Mouse (Mus musculus) ES-Bruce4 (cell line): ENCODE data around the gene Lat2. TPM values are rescaled to one million over a fixed set of nuclear protein-coding genes. Genes with fewer than 3 reads are reported as not detected.

Experiments
- H3K27ac ChIP-seq: 2 replicates; pipeline ENCODE4 v1.5.1; 2012; ENCODE audit warnings: low read length, inconsistent platforms; ENCODE audit not compliant: insufficient read depth
- H3K27me3 ChIP-seq: 2 replicates; pipeline ENCODE4 v1.6.1; 2012; ENCODE audit warnings: mild to moderate bottlenecking, low read length, inconsistent platforms; ENCODE audit not compliant: control insufficient read depth, poor library complexity, insufficient read depth, severe bottlenecking
- H3K36me3 ChIP-seq: 2 replicates; pipeline ENCODE4 v1.6.1; 2012; ENCODE audit warnings: inconsistent platforms, mild to moderate bottlenecking, low read length, moderate library complexity; ENCODE audit not compliant: control insufficient read depth, poor library complexity, insufficient read depth, severe bottlenecking
- H3K4me1 ChIP-seq: one replicate; pipeline ENCODE4 v1.8.1; 2011; ENCODE audit warnings: low read length; ENCODE audit not compliant: control insufficient read depth, insufficient read depth
- H3K4me3 ChIP-seq: 2 replicates; pipeline ENCODE4 v1.5.1; 2011; ENCODE audit warnings: low read depth, mild to moderate bottlenecking, low read length
- H3K9ac ChIP-seq: 2 replicates; pipeline ENCODE4 v1.6.1; 2012; ENCODE audit warnings: low read depth, mild to moderate bottlenecking, inconsistent platforms; ENCODE audit not compliant: poor library complexity, severe bottlenecking
- H3K9me3 ChIP-seq: replicated peaks from 2 replicates; pipeline ENCODE4 v1.6.1; 2012; ENCODE audit warnings: mild to moderate bottlenecking, low read length, inconsistent platforms; ENCODE audit not compliant: control insufficient read depth, poor library complexity, insufficient read depth, severe bottlenecking
- CTCF ChIP-seq: IDR thresholded peaks from one replicate; pipeline ENCODE4 v1.8.1; 2011; ENCODE audit warnings: low read depth, low read length
- EP300 ChIP-seq: IDR thresholded peaks from 2 replicates; pipeline ENCODE4 v1.6.1; 2011; ENCODE audit warnings: low read depth, low read length; ENCODE audit not compliant: insufficient read depth
- POLR2A ChIP-seq: IDR thresholded peaks from one replicate; pipeline ENCODE4 v1.8.1; 2011; ENCODE audit warnings: low read length; ENCODE audit not compliant: insufficient read depth
- polyA plus RNA-seq: library from polyadenylated mRNA; stranded (reverse); fragments of >200 nt; gene quantifications from 2 replicates; pipeline ENCODE4 v1.2.4, GENCODE M21; 2011; ENCODE audit warnings: low read depth; ENCODE audit not compliant: missing spikeins, insufficient read depth, insufficient read length

The Lat2 gene
- polyA plus RNA-seq, 1 experiment = 2.2 TPM

GRCm38 (mm10) chr5:134593093-134593492 is 21.7 kb downstream of the Lat2 start:
- peaks cover 26% of the 10 kb centered on the region for H3K36me3 ChIP-seq
- TF ChIP-seq EP300 = no peak
- no peak for TF ChIP-seq POLR2A
- TF ChIP-seq CTCF = no peak
- H3K4me3 ChIP-seq = no peak overlapping the region
- no peaks in the 10 kb centered on the region for H3K4me1 ChIP-seq
- H3K27me3 ChIP-seq = no peaks in the 10 kb centered on the region
- no peaks in the 10 kb centered on the region for H3K9me3 ChIP-seq
- no peak overlapping the region for H3K27ac ChIP-seq
- H3K9ac ChIP-seq = no peak overlapping the region

GRCm38 (mm10) chr5:134592026-134592581 is 22.7 kb downstream of the Lat2 start:
- Histone ChIP-seq H3K27ac (no peak overlapping the region), H3K4me3 (no peak overlapping the region), H3K4me1 (no peaks in the 10 kb centered on the region), H3K27me3 (no peaks in the 10 kb centered on the region), H3K9me3 (no peaks in the 10 kb centered on the region), H3K36me3 (peaks cover 26% of the 10 kb centered on the region), H3K9ac (no peak overlapping the region)
- no peak for TF ChIP-seq CTCF
- no peak for TF ChIP-seq POLR2A
- TF ChIP-seq EP300 = no peak

DNA sequence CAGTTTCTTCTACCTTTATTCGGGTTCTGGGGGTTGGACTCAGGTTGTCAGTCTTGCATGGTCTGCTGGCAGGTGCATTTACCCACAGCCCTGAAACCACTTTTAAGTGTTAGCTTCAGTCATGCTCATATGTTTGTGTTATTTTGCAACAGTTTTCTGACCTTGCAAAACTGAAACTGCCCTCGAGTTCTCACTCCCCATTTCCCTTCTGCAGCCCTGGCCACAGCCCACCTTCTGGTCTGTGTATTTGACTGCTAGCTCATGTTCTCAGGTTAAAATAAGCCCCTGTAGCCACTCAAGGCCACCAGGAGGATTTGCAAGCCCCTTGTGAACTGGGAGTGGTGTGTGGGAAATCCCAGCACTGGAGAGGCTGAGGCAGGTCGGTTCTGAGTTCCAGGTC is 24.9 kb downstream of the Lat2 start:
- Histone ChIP-seq H3K27me3 (no peaks in the 10 kb centered on the region), H3K4me1 (no peaks in the 10 kb centered on the region), H3K9ac (no peak overlapping the region), H3K4me3 (no peak overlapping the region), H3K36me3 (peaks cover 18% of the 10 kb centered on the region), H3K9me3 (no peaks in the 10 kb centered on the region), H3K27ac (no peak overlapping the region)
- TF ChIP-seq EP300 (no peak), POLR2A (no peak), CTCF (no peak)

- Histone ChIP-seq H3K9ac (no peak overlapping the region), H3K9me3 (no peaks in the 10 kb centered on the region), H3K4me3 (no peak overlapping the region), H3K27me3 (no peaks in the 10 kb centered on the region), H3K27ac (no peak overlapping the region), H3K36me3 (peaks cover 2% of the 10 kb centered on the region; the same call in 1 of the 2 replicates), H3K4me1 (no peaks in the 10 kb centered on the region)
- TF ChIP-seq POLR2A (no peak), EP300 (no peak), CTCF (no peak)
Observed at GRCm38 (mm10) chr5:134584798-134585197, 30.0 kb downstream of the Lat2 start.

- Histone ChIP-seq H3K9me3 (no peaks in the 10 kb centered on the region), H3K36me3 (peaks cover 2% of the 10 kb centered on the region; the same call in 1 of the 2 replicates), H3K27ac (no peak overlapping the region), H3K4me1 (no peaks in the 10 kb centered on the region), H3K27me3 (no peaks in the 10 kb centered on the region), H3K9ac (peak overlapping the region; percentile 59), H3K4me3 (no peak overlapping the region)
- TF ChIP-seq EP300 (no peak), CTCF (no peak), POLR2A (no peak)
Observed at GRCm38 (mm10) chr5:134583884-134584213, 31.0 kb downstream of the Lat2 start.

DNA sequence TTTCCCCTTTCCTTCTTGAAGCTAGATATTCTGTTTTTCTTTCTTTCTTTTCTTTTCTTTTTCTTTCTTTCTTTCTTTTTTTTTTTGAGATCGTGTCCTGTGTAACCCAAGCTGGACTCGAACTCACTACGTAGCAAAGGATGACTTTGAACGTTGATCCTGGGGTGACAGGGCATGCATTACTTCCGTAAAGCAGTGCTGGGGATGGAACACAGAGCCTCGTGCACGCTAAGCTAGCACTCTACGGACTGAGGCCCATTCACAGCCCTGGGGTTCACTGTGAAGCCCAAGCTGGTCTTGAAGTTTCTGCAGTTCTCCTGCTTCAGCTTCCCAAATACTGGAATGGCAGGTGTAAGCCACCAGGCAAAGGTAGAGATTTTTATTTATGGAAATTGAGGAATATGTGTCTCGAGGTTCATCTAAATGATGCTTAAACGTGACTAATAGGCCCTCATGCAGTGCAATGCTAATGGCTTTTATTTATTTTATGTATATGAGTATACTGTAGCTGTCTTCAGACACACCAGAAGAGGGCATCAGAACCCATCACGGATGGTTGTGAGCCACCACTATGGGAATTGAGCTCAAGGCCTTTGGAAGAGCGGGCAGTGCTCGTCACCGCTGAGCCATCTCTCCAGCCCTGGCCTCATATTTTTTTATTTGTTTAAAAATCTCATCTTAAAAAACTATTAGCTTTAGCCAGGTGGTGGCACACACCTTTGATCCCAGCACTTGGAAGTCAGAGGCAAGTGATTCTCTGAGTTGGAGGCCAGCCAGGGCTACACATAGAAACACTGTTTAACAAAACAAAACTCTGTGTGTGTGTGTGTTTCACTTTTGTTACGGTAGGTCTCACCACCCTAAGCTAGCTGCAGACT is 31.6 kb downstream of the Lat2 start:
- H3K4me1 ChIP-seq = no peaks in the 10 kb centered on the region
- no peaks in the 10 kb centered on the region for H3K9me3 ChIP-seq
- no peak for TF ChIP-seq POLR2A
- TF ChIP-seq CTCF = no peak
- no peaks in the 10 kb centered on the region for H3K27me3 ChIP-seq
- peak overlapping the region; percentile 59 for H3K9ac ChIP-seq
- H3K27ac ChIP-seq = no peak overlapping the region
- peak overlapping the region; percentile 86 for H3K4me3 ChIP-seq
- H3K36me3 ChIP-seq = no peaks in the 10 kb centered on the region; the same call in 1 of the 2 replicates
